Mouse (Mus musculus) cerebellum, postnatal 10 days (tissue): ENCODE measurements at regions not wholly inside any gene's neighbourhood (a gene's known extent, or its start where the extent isn't known, plus 50 kb on each side); places are given as distances from the start of the nearest gene placed in this dataset.

Experiments used
- DNase-seq, 2 experiments: peaks; one replicate each; pipeline ENCODE4 v3.0.0; 2021; ENCODE audit warnings: mixed read lengths in 2 of 2

GRCm38 (mm10) chr2:116200795-116201194 is 135.2 kb upstream of the Meis2 start:
- no peak for DNase-seq

DNA sequence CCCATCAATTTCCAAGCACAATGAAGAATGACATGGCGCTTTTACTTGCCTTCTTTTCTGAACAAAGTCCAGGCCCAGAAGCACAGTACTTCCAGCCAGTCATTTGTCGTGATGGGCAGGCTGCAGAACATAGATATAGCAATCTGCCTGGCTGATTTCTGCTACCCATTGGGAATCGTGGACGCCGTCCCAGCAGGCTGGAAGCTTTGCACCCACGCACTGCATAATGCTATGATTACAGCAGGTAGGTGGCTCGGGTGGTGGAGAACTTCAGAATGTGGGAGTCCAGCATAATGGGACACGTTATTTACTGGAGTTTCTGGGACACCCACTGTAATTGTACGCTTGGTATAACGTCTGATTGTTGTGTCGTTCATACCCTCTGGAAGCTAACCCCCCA is 116.2 kb upstream of the Meis2 start:
- no peak for DNase-seq

GRCm38 (mm10) chr2:116177155-116177554 is 111.5 kb upstream of the Meis2 start:
- no peak for DNase-seq

GRCm38 (mm10) chr2:116165871-116166770 is 100.5 kb upstream of the Meis2 start:
- DNase-seq = no peak
